Mouse (Mus musculus): ENCODE data around the gene Gm48552. TPM values are rescaled to one million over a fixed set of nuclear protein-coding genes. Genes with fewer than 3 reads are reported as not detected.

Gene Gm48552
- total RNA-seq (2021): under 1 TPM in 1 of 2 experiments, not detected in 1; 0.80 TPM
- long read RNA-seq, experiment 1: 0 reads
- long read RNA-seq, experiment 2: 0 reads

DNA sequence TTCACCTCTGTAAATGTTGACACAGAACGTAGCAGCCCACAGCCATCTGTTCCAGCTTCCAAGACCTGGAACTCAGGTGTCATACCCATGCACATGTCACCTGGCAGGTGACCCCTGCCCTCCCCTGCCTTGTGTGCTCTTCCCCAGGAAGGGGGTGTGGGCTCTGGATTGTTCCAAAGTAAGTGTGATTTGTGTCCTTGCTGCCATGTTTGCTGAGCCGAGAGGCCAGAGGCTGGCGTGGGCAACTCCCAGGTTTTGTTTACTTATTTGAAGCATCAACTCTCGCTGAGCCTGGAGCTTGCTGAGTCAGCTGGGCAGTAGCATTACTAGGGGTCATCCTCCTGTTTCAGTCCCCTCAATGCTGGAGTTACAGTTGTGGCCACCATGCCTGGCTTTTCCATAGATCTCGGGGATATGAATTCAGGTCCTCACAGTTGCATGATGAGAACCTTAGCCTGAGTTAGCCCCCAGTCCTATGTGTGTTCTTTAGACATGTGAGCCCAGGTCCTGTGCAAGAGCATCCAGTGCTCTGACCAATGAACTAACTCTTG is at the start of gene Gm48552:
Gm48552 (plus strand) TSS at position 501 of the 551 bp plus-strand sequence.
- intact Hi-C loops (cut with DNase I; ENCODE audit: low total_unique reads): loop anchor here (5.0 kb wide), 1 partner anchor 64 kb away; no protein-coding TSS in a partner anchor
- no peak for DNase-seq

DNA sequence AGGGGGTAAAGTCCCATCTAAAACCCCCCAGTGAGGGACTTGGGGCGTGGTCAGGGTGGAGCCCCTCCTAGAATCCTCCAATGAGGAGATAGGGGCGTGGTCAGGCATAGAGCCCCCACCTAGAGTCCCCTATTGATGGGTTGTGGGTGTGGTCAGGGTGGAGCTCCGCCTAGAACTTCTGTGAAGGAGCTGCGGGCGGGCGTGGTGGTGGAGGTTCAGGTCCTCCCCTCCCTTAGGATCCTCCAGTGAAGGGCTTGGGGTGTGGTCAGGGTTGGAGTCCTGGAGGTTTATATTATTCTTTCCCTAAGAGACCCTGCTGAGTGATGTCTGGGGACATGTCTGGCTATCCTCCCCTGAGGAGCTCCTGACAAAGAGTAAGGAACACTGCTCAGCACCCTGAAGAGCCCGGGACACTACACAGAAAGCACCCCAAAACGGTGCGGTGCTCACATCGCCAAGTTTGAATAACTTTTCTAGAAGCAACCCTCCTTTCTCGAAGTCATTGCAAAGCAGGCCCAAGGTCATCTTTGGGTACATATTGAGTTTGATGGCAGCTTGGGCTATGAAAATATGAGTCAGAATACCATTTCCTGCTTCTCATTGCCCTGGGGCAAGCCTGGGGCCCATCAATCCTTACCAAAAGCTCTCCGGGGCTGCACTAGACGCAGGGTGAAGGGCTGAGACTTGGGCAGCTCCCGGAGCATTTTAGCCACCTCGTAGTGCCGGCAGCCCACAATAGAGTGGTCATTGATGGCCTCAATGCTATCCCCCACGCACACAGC is 48.1 kb upstream of the Gm48552 start:
- intact Hi-C loops (cut with DNase I; ENCODE audit: low total_unique reads): no loop called here
- DNase-seq: no peak

GRCm38 (mm10) chr10:81341333-81341949 is 47.4 kb upstream of the Gm48552 start:
- intact Hi-C loops (cut with DNase I; ENCODE audit: low total_unique reads): no loop called here

DNA sequence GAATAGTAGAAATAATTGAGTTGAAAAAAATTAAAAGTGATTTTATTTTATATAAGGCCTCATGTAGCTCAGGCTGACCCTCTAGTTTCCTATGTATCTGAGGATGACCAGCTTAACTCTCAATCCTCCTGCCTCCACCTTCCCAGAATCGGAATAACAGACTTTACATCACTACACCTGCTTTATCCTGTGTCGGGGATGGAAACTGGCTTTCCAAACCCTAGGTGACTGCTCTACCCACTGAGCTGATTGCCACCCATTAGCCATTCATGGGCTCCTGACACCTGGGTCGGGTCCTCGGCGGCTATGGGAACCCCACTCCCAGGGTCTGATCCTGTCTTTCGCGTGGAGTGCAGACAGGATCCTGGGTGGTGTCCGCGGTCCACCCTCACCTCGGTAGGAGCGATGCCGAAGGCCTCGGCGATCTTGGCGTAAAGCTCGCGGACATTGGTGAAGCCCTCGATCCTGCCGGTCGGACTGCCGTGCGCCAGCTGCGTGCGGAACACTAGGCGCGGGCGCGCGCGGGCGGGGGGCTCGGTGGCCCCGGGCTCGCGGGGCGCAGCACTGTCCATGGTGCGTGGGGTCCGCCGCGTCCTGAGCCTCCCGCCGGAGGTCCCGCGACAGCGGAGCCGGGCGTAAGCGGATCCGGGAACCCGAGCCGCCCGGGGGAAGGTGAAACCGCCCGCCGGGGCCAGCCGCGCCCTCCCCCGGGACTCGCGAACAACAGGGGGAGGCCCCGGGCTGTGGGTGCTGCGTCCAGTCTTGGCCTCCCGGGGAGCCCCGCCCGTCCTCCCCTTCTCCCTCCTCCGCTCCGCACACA is 45.9 kb upstream of the Gm48552 start, which contains the start of gene Gipc3:
Gipc3 (minus strand) TSS at position 581 of the 820 bp plus-strand sequence.
- DNase-seq: no peak
- intact Hi-C loops (cut with DNase I; ENCODE audit: low total_unique reads): no loop called here

More at GRCm38 (mm10) chr10:81341333-81341949, 47.4 kb upstream of the Gm48552 start:
- peak; percentile 73 for DNase-seq

GRCm38 (mm10) chr10:81344421-81345161 is 44.2 kb upstream of the Gm48552 start:
- DNase-seq: no peak
- intact Hi-C loops (cut with DNase I; ENCODE audit: low total_unique reads): no loop called here

DNA sequence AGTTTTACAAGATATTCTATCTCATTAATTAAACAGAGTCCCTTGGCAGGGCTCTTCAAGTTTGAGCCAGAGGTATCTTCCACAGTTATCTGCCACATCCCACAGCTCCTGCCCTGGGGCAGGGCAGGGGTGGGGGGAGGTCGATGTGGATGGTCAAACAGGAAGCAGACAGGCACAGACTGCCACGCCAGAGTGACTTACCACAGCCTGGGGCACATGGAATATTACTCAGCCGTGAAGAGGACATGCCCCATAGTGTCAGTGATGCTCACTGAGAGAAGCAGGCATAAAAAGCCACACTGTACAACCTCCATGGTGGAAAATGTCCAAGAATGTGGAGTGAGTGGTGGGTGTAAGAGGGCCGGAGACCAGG is 43.7 kb upstream of the Gm48552 start:
- DNase-seq: no peak
- intact Hi-C loops (cut with DNase I; ENCODE audit: low total_unique reads): no loop called here

DNA sequence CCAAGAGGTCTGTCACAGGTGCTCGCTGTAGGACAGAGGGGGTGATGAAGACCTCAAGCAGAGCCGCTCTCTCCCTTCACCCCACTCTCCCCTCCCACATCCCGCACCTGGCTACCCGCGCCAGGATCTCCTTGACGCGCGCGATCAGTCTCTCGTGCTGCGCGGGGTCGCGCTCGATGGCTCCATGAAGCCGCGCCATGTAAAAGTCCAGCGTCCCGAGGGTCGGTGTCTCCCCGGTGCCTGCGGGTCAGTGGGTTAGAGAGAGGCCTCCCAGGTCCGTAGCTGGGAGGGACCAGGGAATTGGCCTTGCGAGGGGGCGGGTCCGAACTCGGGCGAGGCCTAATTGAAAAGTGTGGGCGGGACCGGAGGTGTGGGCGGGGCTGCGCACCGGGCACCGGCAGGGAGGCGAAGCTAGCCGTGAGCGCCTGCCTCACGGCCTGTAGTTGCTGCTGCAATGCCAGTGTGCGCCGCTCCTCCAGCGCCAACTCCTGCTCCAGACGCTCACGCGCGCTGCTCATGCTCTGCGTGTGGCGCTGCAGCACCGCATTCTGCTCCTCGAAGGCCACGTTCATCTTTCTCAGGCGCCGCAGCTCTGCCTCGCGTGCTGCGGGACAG is 42.2 kb upstream of the Gm48552 start:
- no peak for DNase-seq
- intact Hi-C loops (cut with DNase I; ENCODE audit: low total_unique reads): no loop called here

- no peak for DNase-seq
These were observed 39.7 kb upstream of the Gm48552 start for GRCm38 (mm10) chr10:81349146-81349545.

GRCm38 (mm10) chr10:81349961-81350350 is 38.8 kb upstream of the Gm48552 start:
- intact Hi-C loops (cut with DNase I; ENCODE audit: low total_unique reads): loop anchor here (5.0 kb wide), 1 partner anchor 63 kb away; no protein-coding TSS in a partner anchor

More at GRCm38 (mm10) chr10:81349146-81349545, 39.7 kb upstream of the Gm48552 start:
- intact Hi-C loops (cut with DNase I; ENCODE audit: low total_unique reads): no loop called here

GRCm38 (mm10) chr10:81350351-81351063 is 38.3 kb upstream of the Gm48552 start, which contains the start of gene Hmg20b:
Hmg20b (minus strand) TSS chr10:81350480.
- DNase-seq: peak; percentile 100

More at GRCm38 (mm10) chr10:81349961-81350350, 38.8 kb upstream of the Gm48552 start:
- no peak for DNase-seq

DNA sequence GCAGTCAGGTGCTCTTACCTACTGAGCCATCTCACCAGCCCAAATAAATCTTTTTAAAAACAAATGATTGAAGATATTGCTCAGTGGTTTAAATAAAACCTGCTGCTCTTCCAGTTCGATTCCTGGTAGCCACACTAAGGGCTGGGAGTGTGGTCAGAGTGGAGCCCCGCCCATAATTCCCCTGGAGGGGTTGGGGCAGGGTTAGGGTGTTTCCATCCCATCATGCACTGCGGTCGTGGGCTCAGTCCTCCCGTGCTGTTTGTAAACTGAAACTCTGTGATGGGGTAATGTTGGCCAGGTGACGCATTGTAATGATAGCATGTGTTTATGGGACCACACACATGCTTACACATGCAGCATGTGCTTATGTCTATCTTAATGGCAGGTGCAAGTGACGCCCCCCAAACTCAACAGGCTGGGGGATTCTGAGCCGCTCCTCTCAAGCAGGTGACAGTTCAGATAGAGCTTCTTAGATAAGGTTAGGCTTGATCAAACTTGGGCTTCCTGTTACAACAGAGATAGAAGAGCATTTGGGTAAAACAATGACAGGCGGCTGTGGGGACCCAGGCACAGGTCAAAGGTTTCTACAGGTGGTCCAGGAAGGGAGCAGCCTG is 37.0 kb upstream of the Gm48552 start:
- intact Hi-C loops (cut with DNase I; ENCODE audit: low total_unique reads): loop anchor here (5.0 kb wide), 1 partner anchor 64 kb away; no protein-coding TSS in a partner anchor
- no peak for DNase-seq

More at GRCm38 (mm10) chr10:81350351-81351063, 38.3 kb upstream of the Gm48552 start, which contains the start of gene Hmg20b:
- intact Hi-C loops (cut with DNase I; ENCODE audit: low total_unique reads): loop anchor here (5.0 kb wide), 1 partner anchor 63 kb away; no protein-coding TSS in a partner anchor

DNA sequence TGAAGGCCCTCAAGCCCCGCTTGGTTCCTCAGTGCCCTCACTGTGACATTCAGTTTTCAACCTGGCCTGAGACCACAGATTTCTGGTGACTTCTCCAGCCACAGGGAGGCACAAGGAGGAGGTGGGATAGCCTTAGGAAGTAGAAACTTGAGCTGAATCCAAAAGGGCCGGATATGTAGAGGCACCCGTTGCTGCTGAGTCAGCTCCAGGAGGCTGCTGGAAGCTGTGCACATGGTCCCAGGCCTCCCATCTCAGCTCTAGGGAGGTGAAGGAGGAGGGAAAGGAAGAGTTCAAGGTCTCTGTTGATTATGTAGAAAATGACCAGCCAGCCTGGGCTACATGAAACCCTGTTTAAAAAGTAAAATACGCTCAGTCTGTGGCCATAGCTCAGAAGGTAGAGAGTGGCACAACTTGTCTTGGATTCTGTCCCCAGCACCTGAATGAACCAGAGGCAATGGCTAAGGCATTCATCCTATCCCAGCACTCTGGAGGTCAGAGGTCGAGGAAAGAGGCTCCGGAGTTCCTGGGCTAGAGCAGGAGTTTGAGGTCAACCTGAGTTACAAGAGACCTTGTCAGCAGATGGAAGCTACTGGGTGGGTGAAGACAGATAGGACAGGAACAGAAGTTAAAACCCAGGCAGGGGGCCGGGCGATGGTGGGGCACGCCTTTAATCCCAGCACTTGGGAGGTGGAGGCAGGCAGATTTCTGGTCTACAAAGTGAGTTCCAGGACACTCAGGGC is 33.9 kb upstream of the Gm48552 start:
- intact Hi-C loops (cut with DNase I; ENCODE audit: low total_unique reads): loop anchor here (5.0 kb wide), 1 partner anchor 68 kb away; no protein-coding TSS in a partner anchor
- no peak for DNase-seq

GRCm38 (mm10) chr10:81355533-81355932 is 33.3 kb upstream of the Gm48552 start:
- intact Hi-C loops (cut with DNase I; ENCODE audit: low total_unique reads): no loop called here
- no peak for DNase-seq

DNA sequence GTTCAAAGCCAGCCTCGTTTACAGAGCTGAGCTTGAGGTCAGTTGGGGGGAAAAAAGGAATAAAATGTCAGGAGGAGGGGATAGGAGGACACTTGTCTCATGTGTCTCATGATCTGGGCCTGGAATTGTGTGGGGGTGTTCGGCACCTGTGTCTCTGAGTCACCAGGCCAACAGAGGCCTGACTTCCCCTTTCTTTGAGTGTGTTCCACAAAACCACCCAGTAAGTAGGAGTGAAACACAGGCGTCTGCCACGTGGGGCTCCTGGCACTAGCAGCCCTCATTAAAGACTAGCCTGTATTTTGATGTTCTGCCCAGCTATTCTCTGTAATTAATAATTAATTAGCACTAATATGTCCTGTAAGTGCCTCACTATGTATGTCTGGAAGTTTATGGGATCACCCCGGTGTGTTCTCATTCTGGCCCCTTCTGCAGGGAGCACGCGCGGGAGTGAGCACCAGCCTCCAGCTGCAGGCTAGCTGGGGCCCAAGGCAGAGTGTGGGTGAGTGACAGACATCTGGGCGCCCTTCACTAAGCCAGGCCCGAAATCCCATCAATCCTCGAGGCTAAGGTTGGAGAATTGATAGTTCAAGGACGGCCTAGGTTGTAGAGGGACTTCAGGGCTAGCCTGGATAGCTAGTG is 32.3 kb upstream of the Gm48552 start:
- no peak for DNase-seq
- intact Hi-C loops (cut with DNase I; ENCODE audit: low total_unique reads): no loop called here

DNA sequence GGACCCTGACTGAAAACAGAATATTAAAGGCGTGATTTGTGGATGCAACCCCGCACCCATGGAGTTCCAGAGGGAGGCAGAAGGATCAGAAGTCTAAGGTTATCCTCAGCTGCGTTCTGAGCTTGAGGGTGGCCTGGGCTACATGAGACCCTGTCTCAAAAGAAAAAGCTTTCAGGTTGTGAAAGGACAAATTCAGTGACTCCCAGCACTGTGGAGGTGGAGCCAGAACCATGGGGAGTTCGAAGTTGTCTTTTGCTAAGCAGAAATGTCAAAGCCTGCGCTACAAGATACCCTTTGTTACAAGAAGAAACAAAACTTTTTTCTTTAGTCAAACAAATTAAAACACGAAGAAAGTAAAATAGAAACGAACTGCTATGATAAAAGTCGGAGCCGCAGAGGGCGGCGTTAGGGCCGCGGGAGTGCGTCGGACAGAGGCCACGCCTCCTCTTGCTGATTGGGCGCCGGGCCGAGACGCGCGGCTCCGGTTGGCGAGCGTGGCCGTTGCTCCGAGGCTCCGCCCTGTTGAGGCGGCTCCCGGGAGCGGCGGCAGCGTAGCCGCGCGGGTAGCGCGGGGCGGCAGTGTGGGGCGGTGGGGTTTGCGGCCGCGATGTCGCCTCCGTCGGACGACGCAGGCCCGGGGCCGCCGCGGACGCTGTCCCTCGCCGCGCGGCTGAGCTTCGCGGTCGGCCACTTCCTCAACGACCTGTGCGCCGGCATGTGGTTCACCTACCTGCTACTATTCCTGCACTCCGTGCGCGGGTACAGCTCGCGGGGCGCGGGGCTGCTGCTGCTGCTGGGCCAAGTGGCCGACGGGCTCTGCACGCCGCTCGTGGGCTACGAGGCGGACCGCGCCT is 31.6 kb upstream of the Gm48552 start, which contains the start of gene Mfsd12:
Mfsd12 (plus strand) TSS at position 501 of the 854 bp plus-strand sequence.
- intact Hi-C loops (cut with DNase I; ENCODE audit: low total_unique reads): no loop called here
- peak; percentile 94 for DNase-seq

Measured in gastrocnemius, postnatal 14 days (tissue).